Mouse (Mus musculus) adrenal gland, adult 2 months (tissue): ENCODE results near the gene Pou2f1. TPM values are rescaled to one million over a fixed set of nuclear protein-coding genes. Genes with fewer than 3 reads are reported as not detected.

ENCODE experiments used
- polyA plus RNA-seq: library from polyadenylated mRNA; depleted of rRNA; stranded (reverse); fragments of >200 nt; gene quantifications from 2 replicates; pipeline ENCODE4 v1.2.3, GENCODE M21; 2012; rRNA removed
- total RNA-seq, 2 experiments: library from RNA; stranded (reverse); gene quantifications; 2 replicates each; pipeline ENCODE4 v1.2.3; 2021

Gene Pou2f1
- total and polyA plus RNA-seq, 3 experiments: 13.1 to 22.9 (median 14.0) TPM

Other genes with a start within 250 kb of the Pou2f1 start
- gene Creg1, start 238.9 kb downstream of the Pou2f1 start, total RNA-seq: 100 to 1,000 TPM in 1 of 2 experiments, 10 to 100 TPM in 1; 66.0 to 104 TPM
- gene Creg1, start 238.9 kb downstream of the Pou2f1 start, polyA plus RNA-seq: 76.1 and 88.4 TPM in 2 replicates
- under 1 TPM; 0.35 to 0.45 TPM for gene Cd247, start 214.0 kb downstream of the Pou2f1 start, total RNA-seq
- 1.2 and 1.9 TPM in 2 replicates for gene Cd247, start 214.0 kb downstream of the Pou2f1 start, polyA plus RNA-seq
- under 1 TPM; 0.07 to 0.12 TPM for gene Dusp27, start 125.2 kb upstream of the Pou2f1 start, total RNA-seq
- 0.03 and 0.10 TPM in 2 replicates for gene Dusp27, start 125.2 kb upstream of the Pou2f1 start, polyA plus RNA-seq
- gene Gpa33, start 127.6 kb upstream of the Pou2f1 start, total RNA-seq: under 1 TPM; 0.20 to 0.38 TPM
- 0.66 and 0.78 TPM in 2 replicates for gene Gpa33, start 127.6 kb upstream of the Pou2f1 start, polyA plus RNA-seq
- not detected for gene Mael, start 236.1 kb upstream of the Pou2f1 start, total RNA-seq
- gene Mael, start 236.1 kb upstream of the Pou2f1 start, polyA plus RNA-seq: not detected in 2 replicates